Mouse (Mus musculus) forebrain, embryonic 13.5 days (tissue): Measurements from ENCODE around the gene Ube2q1. TPM values are rescaled to one million over a fixed set of nuclear protein-coding genes. Genes with fewer than 3 reads are reported as not detected.

Experiments used
- ATAC-seq: fragments of 200-750 bp; cut with Nextera tagmentation; 2 replicates; pipeline ENCODE4 v1.8.0; 2017
- H3K27ac ChIP-seq: fragments of 300-500 bp; sonication (generic); 2 replicates; pipeline ENCODE4 v1.5.1; 2015; ENCODE audit warnings: inconsistent platforms, mild to moderate bottlenecking, moderate library complexity
- H3K27me3 ChIP-seq: fragments of 300-500 bp; sonication (generic); 2 replicates; pipeline ENCODE4 v1.6.1; 2015; ENCODE audit warnings: mild to moderate bottlenecking, inconsistent platforms
- H3K36me3 ChIP-seq: fragments of 300-500 bp; sonication (generic); 2 replicates; pipeline ENCODE4 v1.6.1; 2015; ENCODE audit warnings: mild to moderate bottlenecking, inconsistent platforms; ENCODE audit not compliant: poor library complexity, severe bottlenecking
- H3K4me1 ChIP-seq: fragments of 300-500 bp; sonication (generic); 2 replicates; pipeline ENCODE4 v1.6.1; 2015; ENCODE audit warnings: inconsistent platforms
- H3K4me2 ChIP-seq: fragments of 300-500 bp; sonication (generic); 2 replicates; pipeline ENCODE4 v1.6.1; 2015; ENCODE audit warnings: inconsistent platforms, mild to moderate bottlenecking, moderate library complexity
- H3K4me3 ChIP-seq: fragments of 300-500 bp; sonication (generic); 2 replicates; pipeline ENCODE4 v1.5.1; 2015; ENCODE audit warnings: mild to moderate bottlenecking, inconsistent platforms
- H3K9ac ChIP-seq: fragments of 300-500 bp; sonication (generic); 2 replicates; pipeline ENCODE4 v1.6.1; 2015; ENCODE audit warnings: mild to moderate bottlenecking, inconsistent platforms
- H3K9me3 ChIP-seq: fragments of 300-500 bp; sonication (generic); replicated peaks from 2 replicates; pipeline ENCODE4 v1.6.1; 2016; ENCODE audit warnings: inconsistent platforms
- WGBS: fragments of 180-500 bp; shearing (Covaris S2); methylation state at CpG from one replicate; pipeline ENCODE4 v1.1.7; 2015; 5-methylcytosine and 5-hydroxymethylcytosine counted together
- polyA plus RNA-seq: library from polyadenylated mRNA; unstranded; fragments of >200 nt; fragmentation: Nextera tagmentation; extraction: Ambion mirVana; gene quantifications from 2 replicates; pipeline ENCODE4 v1.2.1, GENCODE M21; 2015

The Ube2q1 gene
- polyA plus RNA-seq, 1 experiment from 2014 or later: 14.1 TPM

- ATAC-seq: no peak
- no peaks in the 10 kb centered on the region for H3K27me3 ChIP-seq
- no peaks in the 10 kb centered on the region for H3K9me3 ChIP-seq
- H3K4me1 ChIP-seq: peaks cover 33% of the 10 kb centered on the region
- H3K27ac ChIP-seq: no peak overlapping the region
- H3K9ac ChIP-seq: no peak overlapping the region
- H3K4me2 ChIP-seq: no peak overlapping the region
- no peak overlapping the region for H3K4me3 ChIP-seq
- peaks cover 12% of the 10 kb centered on the region for H3K36me3 ChIP-seq
- 75% methylated on average over 7 of the region's 7 CpGs for WGBS
Observed at GRCm38 (mm10) chr3:89769584-89769983, 3.8 kb upstream of the Ube2q1 start.

DNA sequence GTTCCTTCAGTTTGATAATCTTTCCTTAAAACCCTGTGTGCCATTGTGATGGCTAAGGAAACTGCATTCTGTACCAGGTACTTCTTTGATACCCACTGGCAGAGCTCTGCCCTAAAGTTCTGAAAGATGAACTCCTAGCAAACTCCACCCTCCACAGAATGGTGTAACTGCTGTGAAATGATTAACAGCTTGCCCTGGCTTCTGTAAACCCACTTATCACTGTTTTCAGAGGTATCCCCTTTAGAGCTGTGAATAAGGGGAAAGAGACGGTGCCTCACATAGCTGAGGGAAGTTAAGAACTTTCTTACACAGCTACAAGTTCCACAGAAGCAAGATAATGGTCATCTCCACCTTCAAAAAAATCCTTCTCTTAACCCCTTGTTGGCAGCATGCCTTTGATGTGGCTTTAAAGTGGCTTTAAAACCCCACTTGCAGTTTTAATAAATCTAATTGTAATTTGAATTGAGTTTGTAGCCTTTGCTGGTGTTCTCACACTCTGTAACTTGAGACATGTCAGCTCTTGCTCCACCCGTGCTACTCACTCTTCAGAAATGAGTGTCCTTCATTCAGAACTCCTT lies 2.9 kb upstream of the Ube2q1 start:
- no peak overlapping the region for H3K9ac ChIP-seq

GRCm38 (mm10) chr3:89772588-89772967 lies 838 bp upstream of the Ube2q1 start:
- peak; percentile 66 for ATAC-seq
- Histone ChIP-seq H3K4me2 (peak overlapping the region; percentile 92), H3K4me1 (peaks cover 41% of the 10 kb centered on the region), H3K27ac (peak overlapping the region; percentile 96), H3K27me3 (no peaks in the 10 kb centered on the region), H3K4me3 (peak overlapping the region; percentile 99), H3K9ac (peak overlapping the region; percentile 99), H3K36me3 (peaks cover 36% of the 10 kb centered on the region), H3K9me3 (no peaks in the 10 kb centered on the region)
- WGBS: 1% methylated on average over 17 of the region's 17 CpGs

More for the DNA sequence above, 2.9 kb upstream of the Ube2q1 start:
- Histone ChIP-seq H3K36me3 (peaks cover 16% of the 10 kb centered on the region), H3K27me3 (no peaks in the 10 kb centered on the region), H3K9me3 (no peaks in the 10 kb centered on the region), H3K4me3 (no peak overlapping the region), H3K4me1 (peaks cover 38% of the 10 kb centered on the region), H3K27ac (no peak overlapping the region), H3K4me2 (no peak overlapping the region)
- ATAC-seq: no peak
- WGBS: 58% methylated on average over 2 of the region's 2 CpGs

- Histone ChIP-seq H3K27ac (peak overlapping the region; percentile 96), H3K36me3 (peaks cover 44% of the 10 kb centered on the region), H3K9me3 (no peaks in the 10 kb centered on the region), H3K27me3 (no peaks in the 10 kb centered on the region), H3K4me3 (peak overlapping the region; percentile 99), H3K4me2 (peak overlapping the region; percentile 92), H3K9ac (peak overlapping the region; percentile 99), H3K4me1 (peaks cover 41% of the 10 kb centered on the region)
- ATAC-seq: no peak; the same call in 1 of the 2 replicates
- WGBS: under 1% methylated on average over 37 of the region's 37 CpGs
Observed at GRCm38 (mm10) chr3:89773740-89774211, 360 bp downstream of the Ube2q1 start.

DNA sequence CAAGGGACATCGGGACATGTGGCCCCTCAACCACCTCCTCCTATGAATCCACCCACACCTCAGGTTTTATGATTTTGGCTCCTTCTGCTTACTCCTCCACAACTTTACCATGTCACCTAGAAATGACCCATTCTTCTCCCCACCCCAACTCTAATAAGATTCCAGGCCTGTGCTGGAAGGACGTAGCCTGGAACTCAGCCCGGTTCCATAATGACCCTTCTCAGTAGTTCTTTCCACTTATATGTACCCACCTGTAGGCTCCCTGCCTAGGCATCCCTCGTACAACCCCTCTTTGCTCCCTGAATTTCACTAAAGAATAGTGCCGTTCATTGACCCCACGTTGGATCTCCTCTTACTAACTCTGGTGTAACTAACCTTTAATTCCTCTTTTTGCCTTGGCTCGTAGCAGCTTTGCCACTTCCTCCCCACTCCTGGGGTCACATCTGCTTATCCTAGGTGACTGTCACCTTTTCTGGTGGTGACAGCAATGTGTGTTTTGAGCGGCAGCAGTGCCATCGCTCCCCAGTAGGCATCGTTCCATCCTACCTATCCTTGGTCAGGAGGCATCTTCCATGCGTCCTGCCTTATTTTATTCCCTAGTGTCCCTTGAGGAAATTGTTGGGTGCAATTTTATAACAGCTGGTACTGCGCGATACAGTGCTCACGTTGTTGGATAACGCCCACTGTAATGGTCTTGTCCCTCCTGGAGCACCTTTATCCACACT lies 982 bp downstream of the Ube2q1 start:
- Histone ChIP-seq H3K36me3 (peaks cover 44% of the 10 kb centered on the region), H3K27me3 (no peaks in the 10 kb centered on the region), H3K4me2 (peak overlapping the region; percentile 92), H3K4me1 (peaks cover 41% of the 10 kb centered on the region), H3K4me3 (peak overlapping the region; percentile 99), H3K27ac (0 out of 2 replicates have a peak overlapping the region, but pooled peaks have one; percentile 96), H3K9me3 (no peaks in the 10 kb centered on the region), H3K9ac (peak overlapping the region; percentile 99)
- no peak for ATAC-seq
- 53% methylated on average over 15 of the region's 15 CpGs for WGBS

- peaks cover 57% of the 10 kb centered on the region for H3K36me3 ChIP-seq
- no peak for ATAC-seq
- 85% methylated on average over 4 of the region's 4 CpGs for WGBS
- H3K4me2 ChIP-seq: no peak overlapping the region
- no peak overlapping the region for H3K9ac ChIP-seq
- H3K4me3 ChIP-seq: no peak overlapping the region
- peaks cover 33% of the 10 kb centered on the region for H3K4me1 ChIP-seq
- no peaks in the 10 kb centered on the region for H3K9me3 ChIP-seq
- no peak overlapping the region for H3K27ac ChIP-seq
- no peaks in the 10 kb centered on the region for H3K27me3 ChIP-seq
Observed at GRCm38 (mm10) chr3:89776001-89776400, 2.6 kb downstream of the Ube2q1 start.

- Histone ChIP-seq H3K4me1 (peaks cover 12% of the 10 kb centered on the region), H3K27ac (no peak overlapping the region), H3K9ac (no peak overlapping the region), H3K27me3 (no peaks in the 10 kb centered on the region), H3K9me3 (no peaks in the 10 kb centered on the region), H3K4me3 (no peak overlapping the region), H3K4me2 (no peak overlapping the region), H3K36me3 (peaks cover 84% of the 10 kb centered on the region)
- WGBS: 94% methylated on average over 4 of the region's 4 CpGs
- ATAC-seq: no peak
Observed at GRCm38 (mm10) chr3:89780102-89780501, 6.7 kb downstream of the Ube2q1 start.

DNA sequence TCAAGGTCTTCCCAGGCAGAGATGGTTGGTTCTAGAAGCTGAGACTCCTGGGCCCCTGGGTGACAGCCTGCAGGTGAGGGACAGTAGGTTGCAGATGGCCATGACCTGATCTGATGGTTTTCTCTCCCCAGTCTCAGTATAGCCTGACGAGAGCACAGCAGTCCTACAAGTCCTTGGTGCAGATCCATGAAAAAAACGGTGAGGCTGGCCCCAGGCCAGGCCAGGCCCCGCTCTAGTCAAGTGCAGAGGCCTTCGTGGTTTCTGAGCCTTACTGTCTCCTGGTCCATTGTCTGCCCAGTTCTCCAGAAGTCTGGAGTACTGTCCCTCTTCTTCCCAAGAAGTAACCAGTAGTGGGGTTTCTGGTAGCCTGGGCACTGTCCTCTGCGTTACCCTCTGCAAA lies 8.2 kb downstream of the Ube2q1 start:
- no peak overlapping the region for H3K9ac ChIP-seq
- no peak for ATAC-seq
- peaks cover 70% of the 10 kb centered on the region for H3K36me3 ChIP-seq
- no peaks in the 10 kb centered on the region for H3K27me3 ChIP-seq
- no peak overlapping the region for H3K4me2 ChIP-seq
- 88% methylated on average over 5 of the region's 5 CpGs for WGBS
- no peaks in the 10 kb centered on the region for H3K9me3 ChIP-seq
- H3K27ac ChIP-seq: no peak overlapping the region
- H3K4me3 ChIP-seq: no peak overlapping the region
- peaks cover 8% of the 10 kb centered on the region; the same call in 1 of the 2 replicates for H3K4me1 ChIP-seq

DNA sequence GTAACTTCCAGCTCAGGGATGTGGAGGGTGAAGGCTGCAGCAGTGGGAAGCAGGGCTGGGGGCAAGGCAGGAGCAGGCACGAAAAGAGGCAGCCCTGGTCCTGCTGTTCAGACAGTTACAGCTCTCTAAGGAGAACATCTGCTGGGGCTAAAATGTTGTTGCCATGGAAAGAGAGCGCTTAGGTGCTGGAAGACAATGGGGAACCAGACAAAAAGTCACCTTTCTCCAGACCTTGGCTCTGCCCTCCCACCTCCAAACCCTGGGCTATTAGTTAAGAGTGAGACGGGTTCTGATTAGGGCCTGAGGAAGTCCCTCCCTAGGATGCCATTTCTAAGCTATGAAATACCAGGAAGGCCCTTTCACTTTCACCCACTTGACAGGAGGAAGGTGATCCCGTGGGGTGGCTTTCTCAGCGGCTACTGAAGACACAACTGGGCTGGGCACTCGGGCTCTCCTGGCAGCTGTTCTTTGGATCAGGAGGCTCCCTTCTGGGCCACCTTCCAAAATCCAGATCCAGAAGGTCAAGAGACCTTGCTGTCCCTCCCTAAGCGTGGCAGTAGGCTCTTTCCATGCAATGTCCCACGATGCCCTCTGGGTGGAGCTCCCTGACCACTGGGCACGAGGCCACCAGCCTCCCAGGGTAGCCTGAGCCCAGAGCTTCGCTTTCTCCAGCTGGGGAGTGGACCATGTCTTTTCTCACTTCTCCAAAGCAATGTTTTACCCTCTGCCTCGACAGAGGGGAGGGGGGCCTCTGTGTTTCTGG lies 11.8 kb downstream of the Ube2q1 start:
- H3K4me3 ChIP-seq: no peak overlapping the region
- no peaks in the 10 kb centered on the region for H3K27me3 ChIP-seq
- WGBS: 23% methylated on average over 11 of the region's 11 CpGs
- H3K9ac ChIP-seq: peak overlapping the region; percentile 37; the same call in 1 of the 2 replicates
- peak overlapping the region; percentile 15; the same call in 1 of the 2 replicates for H3K27ac ChIP-seq
- peaks cover 8% of the 10 kb centered on the region; the same call in 1 of the 2 replicates for H3K4me1 ChIP-seq
- peak; percentile 67; the same call in 1 of the 2 replicates for ATAC-seq
- peaks cover 36% of the 10 kb centered on the region for H3K36me3 ChIP-seq
- H3K9me3 ChIP-seq: no peaks in the 10 kb centered on the region
- H3K4me2 ChIP-seq: no peak overlapping the region

DNA sequence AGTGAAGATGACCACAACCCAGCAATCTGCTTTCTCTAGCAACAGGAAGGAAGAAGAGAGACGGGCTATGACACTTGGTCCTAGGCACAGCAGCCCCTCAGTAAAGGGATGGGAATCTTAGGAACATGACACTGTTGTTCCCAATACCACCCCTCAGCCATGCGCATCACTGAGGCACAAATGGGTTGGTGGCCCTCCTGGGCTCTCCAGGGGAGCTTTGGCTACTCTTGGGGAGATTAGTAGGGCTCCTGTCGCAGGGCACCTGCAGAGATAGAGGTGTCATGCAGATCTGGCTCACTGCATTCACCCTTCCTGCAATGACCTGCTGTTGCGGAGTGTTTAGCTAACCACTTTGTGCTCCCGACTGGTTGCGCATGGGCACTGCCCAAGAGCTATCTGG lies 12.9 kb downstream of the Ube2q1 start:
- Histone ChIP-seq H3K27me3 (no peaks in the 10 kb centered on the region), H3K9ac (no peak overlapping the region), H3K4me2 (no peak overlapping the region), H3K4me1 (peaks cover 8% of the 10 kb centered on the region; the same call in 1 of the 2 replicates), H3K36me3 (peaks cover 25% of the 10 kb centered on the region), H3K9me3 (no peaks in the 10 kb centered on the region), H3K27ac (no peak overlapping the region), H3K4me3 (no peak overlapping the region)
- whole genome bisulfite sequencing: 75% methylated on average over 6 of the region's 6 CpGs
- no peak for ATAC-seq

- Histone ChIP-seq H3K4me1 (peaks cover 8% of the 10 kb centered on the region; the same call in 1 of the 2 replicates), H3K4me3 (no peak overlapping the region), H3K27ac (no peak overlapping the region), H3K9ac (no peak overlapping the region), H3K36me3 (no peaks in the 10 kb centered on the region), H3K27me3 (no peaks in the 10 kb centered on the region), H3K9me3 (no peaks in the 10 kb centered on the region), H3K4me2 (no peak overlapping the region)
- 75% methylated on average over 16 of the region's 16 CpGs for WGBS
- ATAC-seq: peak; percentile 16; the same call in 1 of the 2 replicates
Observed at GRCm38 (mm10) chr3:89788680-89789352, 15.4 kb downstream of the Ube2q1 start.
